Mouse (Mus musculus) embryonic facial prominence, embryonic 10.5 days (tissue): Measurements from ENCODE around the gene Plpp7. TPM values are rescaled to one million over a fixed set of nuclear protein-coding genes. Genes with fewer than 3 reads are reported as not detected.

Experiments
- DNase-seq: peaks from one replicate; pipeline ENCODE4 v3.0.0-alpha.2; 2017; ENCODE audit warnings: low spot score
- H3K27ac ChIP-seq: fragments of 300-500 bp; sonication (generic); replicated peaks from 2 replicates; pipeline ENCODE4 v1.5.1; 2016; ENCODE audit warnings: mild to moderate bottlenecking
- H3K27me3 ChIP-seq: fragments of 300-500 bp; sonication (generic); replicated peaks from 2 replicates; pipeline ENCODE4 v1.6.1; 2016; ENCODE audit warnings: low read depth, mild to moderate bottlenecking; ENCODE audit not compliant: poor library complexity, severe bottlenecking
- H3K36me3 ChIP-seq: fragments of 300-500 bp; sonication (generic); replicated peaks from 2 replicates; pipeline ENCODE4 v1.6.1; 2016; ENCODE audit warnings: mild to moderate bottlenecking, moderate library complexity
- H3K4me1 ChIP-seq: fragments of 300-500 bp; sonication (generic); 2 replicates; pipeline ENCODE4 v1.6.1; 2016
- H3K4me3 ChIP-seq: fragments of 300-500 bp; sonication (generic); 2 replicates; pipeline ENCODE4 v1.5.1; 2016; ENCODE audit warnings: mild to moderate bottlenecking, moderate library complexity
- H3K9me3 ChIP-seq: fragments of 300-500 bp; sonication (generic); 2 replicates; pipeline ENCODE4 v1.6.1; 2016; ENCODE audit warnings: mild to moderate bottlenecking
- WGBS: fragments of 180-500 bp; shearing (Covaris S2); methylation state at CpG from one replicate; pipeline ENCODE4 v1.1.7; 2016; 5-methylcytosine and 5-hydroxymethylcytosine counted together
- polyA plus RNA-seq: library from polyadenylated mRNA; unstranded; fragments of >200 nt; fragmentation: Nextera tagmentation; extraction: Ambion mirVana; gene quantifications from 2 replicates; pipeline ENCODE4 v1.2.1, GENCODE M21; 2016

The Plpp7 gene
- polyA plus RNA-seq, 1 experiment from 2014 or later, result 4.7 TPM

DNA sequence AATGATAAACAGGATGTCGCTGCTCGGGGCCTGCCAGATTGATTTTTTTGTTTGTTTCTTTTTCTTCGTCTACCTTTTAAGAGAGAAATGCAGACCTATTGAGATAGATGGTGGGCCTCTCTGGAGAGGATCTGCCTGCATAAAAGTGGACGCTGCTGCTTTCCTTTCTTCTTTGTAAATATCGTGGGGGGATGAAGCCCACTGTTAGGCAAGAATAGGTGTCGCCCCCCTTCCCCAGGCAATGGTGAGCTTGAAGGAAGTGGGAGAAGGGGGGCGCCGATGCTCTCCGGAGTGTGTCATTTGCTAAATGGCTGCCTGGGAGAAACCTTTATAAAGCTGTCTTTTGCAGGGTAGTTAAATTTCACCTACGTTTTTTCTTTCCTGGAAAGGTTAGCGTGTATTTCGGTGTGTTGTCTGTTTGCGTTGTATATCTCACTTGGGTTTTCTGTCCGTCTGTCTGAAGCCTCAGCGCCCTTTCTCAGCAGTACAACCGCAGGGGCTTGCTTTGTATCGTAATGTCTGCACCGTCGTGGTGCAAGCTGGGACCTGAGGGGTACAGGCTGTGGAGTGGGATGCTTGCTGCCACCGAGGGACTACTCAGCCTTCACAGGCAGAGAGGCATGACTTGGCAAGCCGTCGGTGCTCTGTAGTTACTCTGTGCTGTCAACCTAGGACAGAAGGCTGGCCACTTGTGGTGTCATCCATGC lies 56.5 kb downstream of the Plpp7 start:
- no peaks in the 10 kb centered on the region for H3K27me3 ChIP-seq
- H3K4me3 ChIP-seq, result peak overlapping the region; percentile 96
- under 1% methylated on average over 22 of the region's 22 CpGs for WGBS
- peaks cover 59% of the 10 kb centered on the region for H3K4me1 ChIP-seq
- H3K27ac ChIP-seq, result peak overlapping the region; percentile 100
- H3K36me3 ChIP-seq, result no peaks in the 10 kb centered on the region; the same call in 1 of the 2 replicates
- no peaks in the 10 kb centered on the region for H3K9me3 ChIP-seq
- DNase-seq, result peak; percentile 60

DNA sequence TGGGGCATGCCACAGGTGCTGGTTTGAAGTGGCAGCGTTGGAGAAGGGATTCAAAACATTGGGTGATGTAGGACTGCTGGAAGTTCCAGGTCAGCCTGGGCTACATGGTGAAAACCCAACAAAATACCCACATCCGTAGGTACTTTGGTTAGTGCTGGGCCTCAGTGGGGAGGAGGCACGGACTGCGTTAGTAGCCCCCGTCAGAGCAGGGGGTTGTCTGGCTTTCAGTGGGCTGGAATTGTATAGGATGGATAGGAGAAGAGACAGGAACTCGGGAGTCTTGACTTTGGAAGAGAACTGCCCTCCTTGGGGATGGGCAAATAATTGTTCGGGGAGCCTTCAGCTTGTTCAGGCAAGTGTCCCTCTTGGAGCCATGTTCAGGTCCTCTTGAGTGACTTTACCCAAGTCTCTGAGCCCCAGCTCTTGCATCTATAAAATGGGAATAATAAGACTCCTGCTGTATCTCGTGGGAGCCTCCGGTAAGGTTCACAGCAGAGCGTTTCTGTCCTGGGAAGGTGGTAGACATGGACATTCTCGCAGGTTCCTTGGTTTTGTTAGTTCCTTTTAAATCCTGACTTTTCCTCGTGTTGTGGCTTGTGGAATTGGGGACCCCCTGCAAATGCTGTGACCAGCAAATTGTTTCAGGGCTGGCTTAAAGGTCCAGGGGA lies 57.2 kb downstream of the Plpp7 start:
- WGBS, result 24% methylated on average over 12 of the region's 12 CpGs
- peaks cover 66% of the 10 kb centered on the region for H3K4me1 ChIP-seq
- H3K27me3 ChIP-seq, result no peaks in the 10 kb centered on the region
- no peak for DNase-seq
- H3K36me3 ChIP-seq, result no peaks in the 10 kb centered on the region; the same call in 1 of the 2 replicates
- H3K4me3 ChIP-seq, result peak overlapping the region; percentile 96
- H3K27ac ChIP-seq, result peak overlapping the region; percentile 100
- H3K9me3 ChIP-seq, result no peaks in the 10 kb centered on the region

DNA sequence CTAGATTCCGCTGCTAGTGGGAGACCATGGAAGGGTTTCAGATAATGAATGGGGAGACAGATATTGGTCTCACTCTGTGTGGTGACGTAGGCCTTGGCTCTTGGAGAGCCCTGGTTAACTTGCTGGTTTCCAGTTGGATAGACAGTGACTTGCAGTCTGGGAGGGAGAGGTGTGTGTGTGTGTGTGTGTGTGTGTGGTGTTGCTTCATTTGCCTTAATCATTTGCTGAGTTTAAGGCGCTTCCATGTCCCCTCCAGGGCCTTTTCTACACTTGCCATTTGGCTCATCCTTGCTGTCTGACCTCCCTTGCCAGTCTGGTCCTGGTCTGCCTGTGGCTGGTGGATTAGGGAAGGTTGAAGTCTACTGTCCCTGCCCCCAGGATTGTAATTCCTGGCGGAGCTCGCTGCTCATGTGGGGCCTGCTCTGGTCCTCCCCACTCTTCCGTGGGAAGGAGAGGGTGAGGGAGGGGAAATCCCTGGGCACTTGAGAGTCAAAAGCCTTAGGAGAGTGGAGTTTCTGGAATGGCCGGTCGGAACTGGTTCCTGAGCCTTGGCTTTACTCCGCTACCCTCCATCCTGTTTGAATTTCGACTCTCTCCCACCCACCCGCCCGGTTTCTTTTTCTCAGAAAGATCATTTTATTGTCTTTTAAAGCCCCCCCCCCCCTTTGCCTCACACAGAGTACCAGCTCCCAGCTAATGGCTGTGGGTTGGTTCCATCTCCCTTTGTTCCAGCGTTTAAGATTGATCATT lies 57.9 kb downstream of the Plpp7 start:
- Histone ChIP-seq H3K27ac (peak overlapping the region; percentile 100), H3K4me3 (peak overlapping the region; percentile 96), H3K27me3 (no peaks in the 10 kb centered on the region), H3K36me3 (no peaks in the 10 kb centered on the region; the same call in 1 of the 2 replicates), H3K9me3 (no peaks in the 10 kb centered on the region), H3K4me1 (peaks cover 73% of the 10 kb centered on the region)
- DNase-seq, result peak; percentile 51
- WGBS, result 6% methylated on average over 13 of the region's 13 CpGs

DNA sequence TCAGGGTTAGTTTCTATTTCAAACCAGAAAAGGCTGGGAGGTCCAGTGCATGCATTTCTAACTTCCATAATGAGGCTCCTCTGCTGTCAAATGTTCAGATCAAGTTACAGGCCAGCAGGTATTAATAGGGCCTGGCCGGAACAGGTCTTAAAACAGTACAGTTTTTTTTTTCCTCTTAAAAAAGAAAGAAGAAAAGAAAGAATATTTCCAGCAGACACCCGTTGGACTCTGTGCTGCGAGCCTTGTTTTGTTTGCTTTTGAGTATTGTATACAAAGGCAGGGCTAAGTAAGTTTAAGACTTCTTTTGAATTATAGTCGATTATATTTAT lies 58.4 kb downstream of the Plpp7 start:
- peak overlapping the region; percentile 100 for H3K27ac ChIP-seq
- DNase-seq, result peak; percentile 15
- H3K4me3 ChIP-seq, result peak overlapping the region; percentile 96
- H3K27me3 ChIP-seq, result no peaks in the 10 kb centered on the region
- WGBS, result 33% methylated on average over 4 of the region's 4 CpGs
- peaks cover 4% of the 10 kb centered on the region for H3K36me3 ChIP-seq
- H3K9me3 ChIP-seq, result no peaks in the 10 kb centered on the region
- H3K4me1 ChIP-seq, result peaks cover 79% of the 10 kb centered on the region

DNA sequence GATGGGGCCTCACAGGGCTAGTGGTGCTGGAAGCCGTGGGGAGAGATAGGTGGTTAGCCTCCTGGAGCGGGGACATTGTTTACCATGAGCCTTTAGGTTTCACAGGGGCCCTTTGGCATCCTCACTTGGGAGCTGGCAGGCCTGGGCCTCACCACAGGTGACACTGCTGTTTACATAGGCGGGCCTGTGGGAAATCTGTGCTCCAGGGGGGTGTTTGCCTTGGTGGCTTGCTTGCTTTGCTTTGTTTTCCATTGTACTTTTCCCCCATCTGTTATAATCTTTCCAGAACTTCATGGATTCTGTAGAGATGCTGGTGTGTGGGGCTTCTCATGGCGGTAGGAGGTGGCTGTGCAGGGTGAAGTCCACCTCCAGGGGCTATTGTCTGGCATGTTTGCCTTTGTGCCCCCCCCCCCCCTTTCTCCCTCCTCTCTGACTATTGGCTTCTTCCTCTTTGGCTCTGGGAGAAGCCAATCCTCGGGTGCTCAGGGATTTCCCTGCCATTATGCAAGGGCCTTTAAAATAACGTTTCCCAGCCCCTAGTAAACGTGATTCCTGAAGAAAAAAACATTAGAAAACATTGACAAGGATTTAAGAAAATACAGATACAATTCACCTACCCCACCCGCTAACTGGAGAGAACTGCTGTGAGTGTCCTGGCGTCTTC lies 59.1 kb downstream of the Plpp7 start:
- WGBS, result 28% methylated on average over 9 of the region's 9 CpGs
- H3K27ac ChIP-seq, result peak overlapping the region; percentile 100
- peak overlapping the region; percentile 96 for H3K4me3 ChIP-seq
- DNase-seq, result no peak
- H3K4me1 ChIP-seq, result peaks cover 86% of the 10 kb centered on the region
- H3K27me3 ChIP-seq, result no peaks in the 10 kb centered on the region
- H3K36me3 ChIP-seq, result peaks cover 10% of the 10 kb centered on the region
- H3K9me3 ChIP-seq, result no peaks in the 10 kb centered on the region

DNA sequence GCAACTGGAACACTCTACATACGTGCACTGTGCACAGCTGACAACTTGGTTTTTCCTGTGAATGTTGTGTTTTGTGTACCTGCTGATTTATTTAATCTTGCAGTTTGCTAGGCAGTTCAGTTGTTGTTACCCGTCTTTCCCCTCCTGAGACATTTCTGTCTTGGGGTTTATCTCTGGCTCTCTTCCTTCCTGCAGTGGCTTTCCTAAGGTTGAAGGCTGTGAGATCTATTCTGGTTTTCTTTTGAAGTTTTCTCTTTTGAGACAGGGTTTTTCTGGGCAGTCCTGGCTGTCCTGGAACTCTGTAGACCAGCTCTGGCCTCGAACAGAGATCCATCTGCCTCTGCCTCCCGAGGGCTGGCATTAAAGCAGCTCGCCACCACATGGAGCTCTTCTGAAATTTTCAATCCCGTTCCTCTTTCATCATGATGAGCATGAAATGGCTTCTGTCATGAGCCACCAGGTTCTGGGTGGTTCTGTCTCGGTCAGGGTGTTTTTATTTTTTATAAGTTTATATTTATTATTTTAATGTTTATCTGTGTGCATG lies 59.7 kb downstream of the Plpp7 start:
- DNase-seq, result no peak
- Histone ChIP-seq H3K9me3 (no peaks in the 10 kb centered on the region), H3K36me3 (peaks cover 16% of the 10 kb centered on the region), H3K27ac (0 out of 2 replicates have a peak overlapping the region, but pooled peaks have one; percentile 37), H3K4me1 (peaks cover 90% of the 10 kb centered on the region), H3K27me3 (no peaks in the 10 kb centered on the region), H3K4me3 (peak overlapping the region; percentile 96; the same call in 1 of the 2 replicates)
- 73% methylated on average over 7 of the region's 7 CpGs for WGBS

DNA sequence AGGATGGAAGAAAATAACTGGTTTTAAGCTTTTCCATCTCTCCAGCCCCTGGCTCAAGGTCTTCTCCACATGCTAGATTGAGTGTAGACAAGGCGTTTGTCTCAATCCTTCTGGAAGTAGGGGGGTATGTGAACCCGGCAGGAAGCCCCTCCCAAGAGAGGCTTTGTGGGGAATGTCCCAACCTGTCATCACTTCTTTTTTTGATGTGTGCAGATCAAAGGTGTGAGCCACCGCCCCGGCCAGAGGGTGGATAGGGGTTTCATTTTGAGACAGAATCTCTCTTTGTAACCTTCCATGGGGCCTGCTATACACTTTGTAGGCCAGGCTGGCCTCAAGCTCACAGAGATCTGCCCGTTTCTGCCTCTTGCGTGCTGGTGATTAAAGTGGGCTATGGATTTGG lies 60.3 kb downstream of the Plpp7 start:
- Histone ChIP-seq H3K27ac (no peak overlapping the region), H3K4me1 (peaks cover 86% of the 10 kb centered on the region), H3K4me3 (0 out of 2 replicates have a peak overlapping the region, but pooled peaks have one; percentile 96), H3K36me3 (peaks cover 21% of the 10 kb centered on the region), H3K9me3 (peaks cover 2% of the 10 kb centered on the region; the same call in 1 of the 2 replicates), H3K27me3 (no peaks in the 10 kb centered on the region)
- WGBS, result 73% methylated on average over 6 of the region's 6 CpGs
- DNase-seq, result no peak

DNA sequence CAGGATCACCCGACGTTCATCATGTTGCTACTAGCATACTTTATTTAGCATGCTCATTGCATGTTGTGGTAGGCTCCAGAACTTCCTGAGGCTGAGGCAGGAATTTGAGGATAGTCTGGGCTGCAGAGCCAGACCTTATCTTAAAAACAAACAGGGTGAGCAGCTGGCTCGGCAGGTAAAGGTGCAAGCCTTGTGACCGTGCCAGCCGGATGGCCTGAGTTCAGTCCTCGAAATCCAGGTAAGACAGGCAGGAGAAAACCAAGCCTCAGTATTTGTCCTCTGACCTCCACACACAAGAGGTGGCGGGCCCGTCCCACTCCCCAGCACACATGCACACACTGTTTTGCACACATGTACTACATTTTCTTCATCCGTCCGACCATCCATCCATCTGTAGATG lies 61.3 kb downstream of the Plpp7 start:
- H3K36me3 ChIP-seq, result peaks cover 32% of the 10 kb centered on the region
- 59% methylated on average over 10 of the region's 10 CpGs for WGBS
- DNase-seq, result no peak
- H3K9me3 ChIP-seq, result peaks cover 2% of the 10 kb centered on the region; the same call in 1 of the 2 replicates
- H3K4me1 ChIP-seq, result peaks cover 84% of the 10 kb centered on the region
- H3K4me3 ChIP-seq, result peak overlapping the region; percentile 32
- peak overlapping the region; percentile 45 for H3K27ac ChIP-seq
- no peaks in the 10 kb centered on the region for H3K27me3 ChIP-seq

DNA sequence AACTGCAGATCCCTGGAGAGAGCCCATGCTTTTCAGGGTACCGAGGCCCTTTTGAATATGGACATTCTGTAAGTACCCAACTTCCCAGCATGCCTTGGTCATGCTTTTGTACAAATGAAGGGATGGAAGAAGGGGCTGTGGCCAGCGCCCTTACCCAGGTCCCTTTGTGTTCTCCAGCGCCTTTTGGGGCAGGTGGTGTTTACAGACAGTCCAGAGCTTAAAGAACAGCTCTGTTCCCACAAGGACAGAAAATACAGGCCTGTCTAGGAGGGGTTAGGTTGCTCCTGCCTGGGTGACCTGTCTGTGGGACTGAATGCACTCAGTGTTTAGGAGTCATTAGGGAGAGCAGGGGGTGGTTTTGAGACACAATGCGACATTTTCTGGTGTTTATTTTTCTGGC lies 62.0 kb downstream of the Plpp7 start:
- peak overlapping the region; percentile 45 for H3K27ac ChIP-seq
- no peak for DNase-seq
- 16% methylated on average over 4 of the region's 4 CpGs for WGBS
- H3K9me3 ChIP-seq, result peaks cover 2% of the 10 kb centered on the region; the same call in 1 of the 2 replicates
- no peaks in the 10 kb centered on the region for H3K27me3 ChIP-seq
- peaks cover 39% of the 10 kb centered on the region for H3K36me3 ChIP-seq
- peaks cover 79% of the 10 kb centered on the region for H3K4me1 ChIP-seq
- H3K4me3 ChIP-seq, result peak overlapping the region; percentile 32

DNA sequence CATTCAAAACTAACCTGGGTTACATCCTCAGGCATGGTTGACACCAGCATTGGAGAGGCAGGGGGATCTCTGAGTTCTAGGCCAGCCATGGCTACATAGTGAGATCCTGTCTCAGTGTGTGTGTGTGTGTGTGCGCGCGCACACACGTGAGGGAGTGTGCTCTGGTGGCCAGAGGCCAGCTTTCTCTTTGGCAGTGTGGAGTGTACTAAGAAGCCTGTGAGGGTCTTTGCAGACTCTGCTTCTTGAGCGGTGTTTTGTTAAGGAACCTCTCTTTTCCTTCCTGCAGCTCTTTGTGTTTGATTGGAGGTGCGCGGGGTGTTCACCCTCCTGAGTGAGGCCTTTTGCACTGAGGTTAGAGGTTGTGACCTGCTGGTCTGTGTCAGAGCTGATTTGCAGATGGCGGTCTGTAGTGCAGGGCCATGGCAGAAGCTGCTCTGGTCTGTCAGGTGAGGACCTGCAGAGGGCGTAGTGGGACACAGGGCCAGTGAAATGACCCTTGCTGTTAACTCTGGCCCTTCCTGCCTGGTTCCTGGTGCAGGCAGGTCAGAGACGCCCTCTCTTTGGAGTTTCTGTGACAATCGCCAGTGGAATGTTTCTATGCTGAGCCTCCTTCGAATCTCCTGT lies 63.4 kb downstream of the Plpp7 start:
- Histone ChIP-seq H3K9me3 (peaks cover 2% of the 10 kb centered on the region; the same call in 1 of the 2 replicates), H3K27ac (0 out of 2 replicates have a peak overlapping the region, but pooled peaks have one; percentile 35), H3K4me1 (peaks cover 69% of the 10 kb centered on the region), H3K36me3 (peaks cover 50% of the 10 kb centered on the region), H3K4me3 (peak overlapping the region; percentile 23; the same call in 1 of the 2 replicates), H3K27me3 (no peaks in the 10 kb centered on the region)
- 62% methylated on average over 12 of the region's 12 CpGs for WGBS
- DNase-seq, result no peak
